16 mouse cellular contexts compared by ENCODE assay signal in genomic region chr6:41262796-41263195, GRCm38 (mm10). TPM values are rescaled to one million over a fixed set of nuclear protein-coding genes. Genes with fewer than 3 reads are reported as not detected.
DNase-seq lines count a peak whose midpoint lies in the region; ATAC-seq and TF ChIP-seq lines count a peak whose summit lies in the region.
"Had no signal": no experiment of that assay in that cellular context is flagged by ENCODE, and none has a peak within 500 bp of the region (broad histone marks: within the 10 kb centered on the region; RNA-seq: fewer than 3 reads in every experiment).

No protein-coding gene starts in this region.

- TF ChIP-seq EP300 in liver, postnatal 0 days (IDR thresholded peaks at IDR 0.05; ENCODE audit: low read depth), result no peak

- WGBS in forebrain, postnatal 0 days, result 28% methylated on average over 3 of the region's 3 CpGs
- 38% methylated on average over 3 of the region's 3 CpGs for WGBS in forebrain, embryonic 15.5 days
- WGBS in liver, postnatal 0 days (ENCODE audit: insufficient replicate concordance), result 25% methylated on average over 3 of the region's 3 CpGs

- no peak overlapping the region for H3K9ac ChIP-seq in forebrain, postnatal 0 days
- no peak overlapping the region for H3K9ac ChIP-seq in forebrain, embryonic 15.5 days (replicated peaks)
- no peak overlapping the region for H3K9ac ChIP-seq in liver, postnatal 0 days (replicated peaks)
- H3K9ac ChIP-seq: heart, embryonic 15.5 days; neural tube, embryonic 13.5 days had no signal

- DNase-seq in forebrain, postnatal 0 days, result peak; percentile 34
- DNase-seq in liver, postnatal 0 days, result no peak
- DNase-seq in liver (no peak), adipocyte (ENCODE audit: low spot score) (peak; percentile 4)
- DNase-seq in retina, postnatal 1 day, result peak; percentile 6
- DNase-seq in urinary bladder, adult 2 months (ENCODE audit: low spot score), result no peak
- DNase-seq in spleen, postnatal 36 days (ENCODE audit: low spot score in 2 of 2), result no peak

- H3K4me3 ChIP-seq in forebrain, postnatal 0 days (ENCODE audit: low read depth, low read length), result no peak overlapping the region
- no peak overlapping the region for H3K4me3 ChIP-seq in forebrain, embryonic 15.5 days
- H3K4me3 ChIP-seq in liver, postnatal 0 days (ENCODE audit: low read depth, low read length), result no peak overlapping the region
- H3K4me3 ChIP-seq: heart, embryonic 15.5 days; megakaryocyte, embryonic 14.5 days; neural tube, embryonic 13.5 days had no signal

- no peaks in the 10 kb centered on the region for H3K36me3 ChIP-seq in forebrain, postnatal 0 days (ENCODE audit: insufficient read depth)
- H3K36me3 ChIP-seq in forebrain, embryonic 15.5 days, result no peaks in the 10 kb centered on the region
- H3K36me3 ChIP-seq in liver, postnatal 0 days (replicated peaks; ENCODE audit: insufficient read depth, low read length), result no peaks in the 10 kb centered on the region
- H3K36me3 ChIP-seq: heart, embryonic 15.5 days; neural tube, embryonic 13.5 days had no signal

- H3K4me1 ChIP-seq in forebrain, postnatal 0 days (ENCODE audit: insufficient read depth), result no peaks in the 10 kb centered on the region
- H3K4me1 ChIP-seq in forebrain, embryonic 15.5 days, result no peaks in the 10 kb centered on the region
- no peaks in the 10 kb centered on the region for H3K4me1 ChIP-seq in liver, postnatal 0 days (ENCODE audit: insufficient read depth)
- H3K4me1 ChIP-seq: heart, embryonic 15.5 days; megakaryocyte, embryonic 14.5 days; neural tube, embryonic 13.5 days had no signal

- no peak for ATAC-seq in forebrain, postnatal 0 days
- no peak for ATAC-seq in forebrain, embryonic 15.5 days (replicated peaks)
- ATAC-seq in liver, postnatal 0 days, result no peak

- no peaks in the 10 kb centered on the region for H3K9me3 ChIP-seq in forebrain, postnatal 0 days (ENCODE audit: low read length)
- H3K9me3 ChIP-seq in forebrain, embryonic 15.5 days, result no peaks in the 10 kb centered on the region
- H3K9me3 ChIP-seq in liver, postnatal 0 days (ENCODE audit: low read length), result no peaks in the 10 kb centered on the region
- H3K9me3 ChIP-seq: heart, embryonic 15.5 days; neural tube, embryonic 13.5 days had no signal

- H3K27me3 ChIP-seq in forebrain, postnatal 0 days (ENCODE audit: insufficient read depth, low read length), result no peaks in the 10 kb centered on the region
- no peaks in the 10 kb centered on the region for H3K27me3 ChIP-seq in forebrain, embryonic 15.5 days
- H3K27me3 ChIP-seq in liver, postnatal 0 days (ENCODE audit: insufficient read depth, low read length), result no peaks in the 10 kb centered on the region
- H3K27me3 ChIP-seq: heart, embryonic 15.5 days; megakaryocyte, embryonic 14.5 days; neural tube, embryonic 13.5 days had no signal

- H3K27ac ChIP-seq in forebrain, postnatal 0 days (ENCODE audit: low read depth, low read length), result no peak overlapping the region
- no peak overlapping the region for H3K27ac ChIP-seq in forebrain, embryonic 15.5 days (replicated peaks)
- H3K27ac ChIP-seq in liver, postnatal 0 days (ENCODE audit: low read depth), result no peak overlapping the region
- H3K27ac ChIP-seq: heart, embryonic 15.5 days; neural tube, embryonic 13.5 days had no signal

- TF ChIP-seq CTCF in forebrain, postnatal 0 days (IDR thresholded peaks at IDR 0.05; ENCODE audit: low read depth), result peak; percentile 67
- peak; percentile 43 for TF ChIP-seq CTCF in liver, postnatal 0 days (IDR thresholded peaks at IDR 0.05; ENCODE audit: low read depth)

- no peak overlapping the region for H3K4me2 ChIP-seq in forebrain, postnatal 0 days (ENCODE audit: low read depth)
- no peak overlapping the region for H3K4me2 ChIP-seq in forebrain, embryonic 15.5 days (replicated peaks)
- no peak overlapping the region for H3K4me2 ChIP-seq in liver, postnatal 0 days (ENCODE audit: low read depth, low read length)
- H3K4me2 ChIP-seq: heart, embryonic 15.5 days; neural tube, embryonic 13.5 days had no signal

RNA-seq across cellular contexts. Expression of gene Try4, which starts 39.3 kb away (rescaled TPM):
- total RNA-seq in forebrain, postnatal 0 days (2014; rRNA removed), result not detected in 2 replicates
- not detected in 2 replicates for polyA plus RNA-seq in forebrain, postnatal 0 days (2015; fragmentation: Nextera tagmentation; extraction: Ambion mirVana)
- polyA plus RNA-seq in forebrain, embryonic 15.5 days (2015; fragmentation: Nextera tagmentation; extraction: Ambion mirVana), result not detected in 2 replicates
- polyA plus RNA-seq in liver, postnatal 0 days (2015; fragmentation: Nextera tagmentation; extraction: Ambion mirVana), result 3.9 TPM in 1 of 2 replicates, not detected in the other
- polyA plus RNA-seq in urinary bladder, adult 2 months (2012; rRNA removed), result 0.23 and 1.2 TPM in 2 replicates
- total RNA-seq: layer of hippocampus, postnatal 25 days had no signal
- polyA plus RNA-seq: embryonic facial prominence, embryonic 11.5 days; frontal cortex, adult 2 months; heart, embryonic 15.5 days; kidney, embryonic 14.5 days; limb, embryonic 14.5 days; neural tube, embryonic 13.5 days had no signal

RNA-seq across cellular contexts. Expression of gene Try5, which starts 53.8 kb away (rescaled TPM):
- 1.7 TPM in 1 of 2 replicates, not detected in the other for total RNA-seq in forebrain, postnatal 0 days (2014; rRNA removed)
- polyA plus RNA-seq in forebrain, postnatal 0 days (2015; fragmentation: Nextera tagmentation; extraction: Ambion mirVana), result 0.53 and 0.55 TPM in 2 replicates
- polyA plus RNA-seq in forebrain, embryonic 15.5 days (2015; fragmentation: Nextera tagmentation; extraction: Ambion mirVana), result 0.29 and 0.32 TPM in 2 replicates
- polyA plus RNA-seq in liver, postnatal 0 days (2015; fragmentation: Nextera tagmentation; extraction: Ambion mirVana), result 16.8 TPM in 1 of 2 replicates, not detected in the other
- polyA plus RNA-seq in urinary bladder, adult 2 months (2012; rRNA removed), result 0.08 and 0.60 TPM in 2 replicates
- total RNA-seq: layer of hippocampus, postnatal 25 days had no signal
- polyA plus RNA-seq: embryonic facial prominence, embryonic 11.5 days; frontal cortex, adult 2 months; heart, embryonic 15.5 days; kidney, embryonic 14.5 days; limb, embryonic 14.5 days; neural tube, embryonic 13.5 days had no signal

Comparison
In these comparisons a context has a peak if more than half of its experiments do, and no peak if none do; other contexts are left out.
1. DNase-seq: peak in forebrain, postnatal 0 days (single experiment), adipocyte (single experiment) and retina, postnatal 1 day (single experiment); none in liver, postnatal 0 days (single experiment), liver (single experiment), urinary bladder, adult 2 months (single experiment) and spleen, postnatal 36 days (0 of 2).